Mouse (Mus musculus) hindbrain, postnatal 0 days (tissue): ENCODE measurements around the gene Gm5416. TPM values are rescaled to one million over a fixed set of nuclear protein-coding genes. Genes with fewer than 3 reads are reported as not detected.
"Not testable (repeated sequence)": the region's sequence is repeated elsewhere in the genome, so short reads cannot be mapped to it uniquely, and the experiment has no call there.

Experiments used
- ATAC-seq: fragments of 200-750 bp; cut with Nextera tagmentation; 2 replicates; pipeline ENCODE4 v1.8.0; 2017; ENCODE audit warnings: mild to moderate bottlenecking, moderate TSS enrichment, moderate library complexity
- DNase-seq: peaks from one replicate; pipeline ENCODE4 v3.0.0-alpha.2; 2015; ENCODE audit warnings: low spot score
- H3K27ac ChIP-seq: fragments of 300-500 bp; sonication (generic); 2 replicates; pipeline ENCODE4 v1.5.1; 2014; ENCODE audit warnings: mild to moderate bottlenecking
- H3K27me3 ChIP-seq: fragments of 300-500 bp; sonication (generic); 2 replicates; pipeline ENCODE4 v1.6.1; 2014; ENCODE audit warnings: low read length, mixed read lengths; ENCODE audit not compliant: insufficient read depth
- H3K36me3 ChIP-seq: fragments of 300-500 bp; sonication (generic); 2 replicates; pipeline ENCODE4 v1.6.1; 2014; ENCODE audit warnings: low read length, mixed read lengths; ENCODE audit not compliant: insufficient read depth
- H3K4me1 ChIP-seq: fragments of 300-500 bp; sonication (generic); 2 replicates; pipeline ENCODE4 v1.6.1; 2014; ENCODE audit warnings: antibody characterized with exemption, low read length, mixed read lengths; ENCODE audit not compliant: insufficient read depth
- H3K4me2 ChIP-seq: fragments of 300-500 bp; sonication (generic); 2 replicates; pipeline ENCODE4 v1.6.1; 2014; ENCODE audit warnings: low read depth, mild to moderate bottlenecking, low read length, moderate library complexity, mixed read lengths
- H3K4me3 ChIP-seq: fragments of 300-500 bp; sonication (generic); 2 replicates; pipeline ENCODE4 v1.5.1; 2014; ENCODE audit warnings: low read length
- H3K9ac ChIP-seq: fragments of 300-500 bp; sonication (generic); replicated peaks from 2 replicates; pipeline ENCODE4 v1.6.1; 2014; ENCODE audit warnings: mild to moderate bottlenecking, low read length, moderate library complexity, mixed read lengths
- H3K9me3 ChIP-seq: fragments of 300-500 bp; sonication (generic); 2 replicates; pipeline ENCODE4 v1.6.1; 2016; ENCODE audit warnings: low read length, mixed read lengths
- CTCF ChIP-seq: IDR thresholded peaks from 2 replicates; pipeline ENCODE4 v1.5.1; 2016; ENCODE audit warnings: antibody characterized with exemption, control low read depth, low read depth
- WGBS: fragments of 180-500 bp; shearing (Covaris S2); extraction: QIAGEN DNeasy Blood & Tissue Kit; methylation state at CpG from one replicate; pipeline ENCODE4 v1.1.7; 2014; 5-methylcytosine and 5-hydroxymethylcytosine counted together
- polyA plus RNA-seq: library from polyadenylated mRNA; unstranded; fragments of >200 nt; fragmentation: Nextera tagmentation; extraction: Ambion mirVana; gene quantifications from 2 replicates; pipeline ENCODE4 v1.2.1, GENCODE M21; 2015
- total RNA-seq: library from RNA; depleted of rRNA; stranded (reverse); fragments of >200 nt; gene quantifications from 2 replicates; pipeline ENCODE4 v1.2.3, GENCODE M21; 2014; rRNA removed

The Gm5416 gene
- total RNA-seq = not detected in 2 replicates
- polyA plus RNA-seq = not detected in 2 replicates

- no peak for DNase-seq
- H3K4me1 ChIP-seq = no peaks in the 10 kb centered on the region
- WGBS = 87% methylated on average over 2 of the region's 2 CpGs
- no peak for TF ChIP-seq CTCF
- no peak within 1 kb of the TSS for H3K4me2 ChIP-seq
- H3K9ac ChIP-seq = no peak within 1 kb of the TSS
- ATAC-seq = no peak
- no peaks in the 10 kb centered on the region for H3K27me3 ChIP-seq
- no peak within 1 kb of the TSS for H3K27ac ChIP-seq
- no peaks in the 10 kb centered on the region for H3K36me3 ChIP-seq
- H3K9me3 ChIP-seq = no peaks in the 10 kb centered on the region
- H3K4me3 ChIP-seq = no peak within 1 kb of the TSS
Measured at GRCm38 (mm10) chr16:36209967-36210453, at the start of gene Gm5416. Gene Gm5416 (plus strand): TSS chr16:36210403.

DNA sequence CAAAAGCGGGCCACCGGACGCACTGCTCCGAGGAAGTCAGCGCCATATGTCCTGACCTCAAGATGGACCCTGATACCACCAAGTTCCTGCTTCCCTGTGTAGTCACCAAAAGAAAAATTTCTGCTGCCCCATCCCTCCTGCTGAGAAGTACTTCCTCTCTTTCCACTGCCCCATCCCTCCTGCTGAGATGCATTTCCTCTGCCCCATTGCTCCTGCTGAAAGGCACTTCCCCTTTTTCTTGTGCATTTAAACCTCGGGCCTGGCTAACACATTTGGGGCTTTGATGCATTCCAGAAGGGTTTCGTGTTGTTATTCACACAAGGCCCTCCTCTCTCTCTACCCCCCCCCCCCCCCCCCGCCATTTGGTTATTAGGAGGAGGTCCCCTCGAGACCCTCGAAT is 42.4 kb upstream of the Gm5416 start:
- not testable (repeated sequence) for H3K27me3 ChIP-seq, H3K36me3 ChIP-seq, H3K9me3 ChIP-seq, H3K4me2 ChIP-seq, H3K4me3 ChIP-seq, H3K27ac ChIP-seq, H3K9ac ChIP-seq, ATAC-seq, H3K4me1 ChIP-seq, DNase-seq
- 79% methylated on average over 10 of the region's 10 CpGs for WGBS

GRCm38 (mm10) chr16:36176108-36176507 is 34.1 kb upstream of the Gm5416 start:
- H3K27me3 ChIP-seq = no peaks in the 10 kb centered on the region
- ATAC-seq (no peak), DNase-seq (no peak)
- no peak overlapping the region for H3K27ac ChIP-seq
- H3K4me2 ChIP-seq = no peak overlapping the region
- 0 out of 2 replicates have a peak, but pooled peaks cover 2% of the 10 kb centered on the region for H3K9me3 ChIP-seq
- no peaks in the 10 kb centered on the region for H3K4me1 ChIP-seq
- H3K36me3 ChIP-seq = no peaks in the 10 kb centered on the region
- no peak overlapping the region for H3K9ac ChIP-seq
- TF ChIP-seq CTCF = no peak
- H3K4me3 ChIP-seq = no peak overlapping the region

GRCm38 (mm10) chr16:36179910-36180309 is 30.3 kb upstream of the Gm5416 start:
- ATAC-seq (no peak), DNase-seq (no peak)
- no peak overlapping the region for H3K27ac ChIP-seq
- no peaks in the 10 kb centered on the region for H3K4me1 ChIP-seq
- TF ChIP-seq CTCF = no peak
- H3K4me2 ChIP-seq = no peak overlapping the region
- 0 out of 2 replicates have a peak, but pooled peaks cover under 1% of the 10 kb centered on the region for H3K9me3 ChIP-seq
- no peaks in the 10 kb centered on the region for H3K36me3 ChIP-seq
- WGBS = 86% methylated on average over 2 of the region's 2 CpGs
- H3K9ac ChIP-seq = no peak overlapping the region
- no peak overlapping the region for H3K4me3 ChIP-seq
- H3K27me3 ChIP-seq = no peaks in the 10 kb centered on the region

DNA sequence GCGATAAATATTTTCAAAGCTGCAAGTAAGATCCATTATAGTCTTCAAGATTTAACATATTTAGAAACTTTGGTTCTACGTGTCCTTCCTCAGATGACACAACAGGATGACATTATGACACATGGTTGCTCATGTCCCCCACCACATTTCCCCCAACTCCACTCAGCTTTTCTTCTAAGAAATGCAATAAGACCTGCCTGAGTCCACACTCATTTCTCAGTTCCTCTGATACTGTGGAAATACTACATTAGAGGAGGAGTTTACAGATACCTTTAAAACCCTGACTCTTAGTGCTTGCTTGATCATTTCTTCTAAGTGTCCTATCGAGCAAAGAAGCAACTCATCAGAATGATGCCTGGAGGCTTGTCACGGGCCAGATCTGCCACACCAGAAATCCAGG is 26.3 kb upstream of the Gm5416 start, which contains the start of gene Gm5483:
TSS of gene Gm5483 (plus strand) at position 301 of the 400 bp plus-strand sequence.
- not testable (repeated sequence) for H3K27ac ChIP-seq, ATAC-seq, H3K4me1 ChIP-seq, H3K4me2 ChIP-seq, H3K36me3 ChIP-seq, H3K27me3 ChIP-seq, DNase-seq, H3K4me3 ChIP-seq, H3K9me3 ChIP-seq, H3K9ac ChIP-seq
- 86% methylated on average over 4 of the region's 4 CpGs for WGBS

GRCm38 (mm10) chr16:36199226-36199625 is 11.0 kb upstream of the Gm5416 start:
- no peak overlapping the region for H3K4me3 ChIP-seq
- ATAC-seq = no peak
- H3K9me3 ChIP-seq = no peaks in the 10 kb centered on the region
- no peaks in the 10 kb centered on the region for H3K4me1 ChIP-seq
- H3K36me3 ChIP-seq = no peaks in the 10 kb centered on the region
- H3K4me2 ChIP-seq = peak overlapping the region; percentile 31; the same call in 1 of the 2 replicates
- 37% methylated on average over 19 of the region's 19 CpGs for WGBS
- H3K27me3 ChIP-seq = no peaks in the 10 kb centered on the region
- DNase-seq = no peak
- no peak overlapping the region for H3K27ac ChIP-seq
- no peak for TF ChIP-seq CTCF
- H3K9ac ChIP-seq = no peak overlapping the region

GRCm38 (mm10) chr16:36203846-36204245 is 6.4 kb upstream of the Gm5416 start:
- Histone ChIP-seq H3K4me3 (no peak overlapping the region), H3K36me3 (no peaks in the 10 kb centered on the region), H3K27me3 (no peaks in the 10 kb centered on the region), H3K4me2 (no peak overlapping the region), H3K9ac (no peak overlapping the region), H3K4me1 (no peaks in the 10 kb centered on the region), H3K27ac (no peak overlapping the region), H3K9me3 (no peaks in the 10 kb centered on the region)
- DNase-seq (no peak), ATAC-seq (no peak)
- TF ChIP-seq CTCF = no peak
- 71% methylated on average over 5 of the region's 5 CpGs for WGBS

DNA sequence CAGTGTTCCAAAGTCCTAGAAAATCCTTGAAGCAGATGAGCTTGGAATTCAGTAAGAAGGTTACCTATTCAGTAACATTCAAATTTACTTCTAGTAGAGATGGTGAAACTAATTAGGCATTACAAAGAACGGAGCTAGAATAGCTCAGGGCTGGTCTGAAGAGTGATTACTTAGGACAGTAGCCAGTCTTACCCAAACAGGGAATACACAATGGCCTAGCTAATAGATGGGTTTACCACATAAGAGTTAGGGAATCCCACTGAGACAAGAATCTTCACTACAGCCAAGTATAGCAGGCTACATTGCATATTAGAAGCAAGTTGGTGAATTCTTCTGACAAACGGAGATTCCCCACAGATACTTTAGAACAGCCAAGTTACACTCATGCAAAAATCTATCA is 4.5 kb upstream of the Gm5416 start:
- 37% methylated on average over 2 of the region's 2 CpGs for WGBS
- not testable (repeated sequence) for H3K4me1 ChIP-seq

GRCm38 (mm10) chr16:36221168-36221567 is 11.0 kb downstream of the Gm5416 start, which contains the start of gene 2010005H15Rik:
Gene 2010005H15Rik (plus strand): TSS chr16:36221468.
- H3K9ac ChIP-seq, H3K9me3 ChIP-seq, H3K4me3 ChIP-seq, H3K27me3 ChIP-seq, H3K4me2 ChIP-seq, H3K36me3 ChIP-seq, DNase-seq, H3K27ac ChIP-seq, H3K4me1 ChIP-seq, ATAC-seq: not testable (repeated sequence)
- WGBS = 97% methylated on average over 6 of the region's 7 CpGs

More for the DNA sequence above, 4.5 kb upstream of the Gm5416 start:
- not testable (repeated sequence) for H3K9me3 ChIP-seq, H3K4me2 ChIP-seq, H3K27ac ChIP-seq, ATAC-seq, H3K27me3 ChIP-seq, H3K9ac ChIP-seq, DNase-seq, H3K36me3 ChIP-seq, H3K4me3 ChIP-seq

DNA sequence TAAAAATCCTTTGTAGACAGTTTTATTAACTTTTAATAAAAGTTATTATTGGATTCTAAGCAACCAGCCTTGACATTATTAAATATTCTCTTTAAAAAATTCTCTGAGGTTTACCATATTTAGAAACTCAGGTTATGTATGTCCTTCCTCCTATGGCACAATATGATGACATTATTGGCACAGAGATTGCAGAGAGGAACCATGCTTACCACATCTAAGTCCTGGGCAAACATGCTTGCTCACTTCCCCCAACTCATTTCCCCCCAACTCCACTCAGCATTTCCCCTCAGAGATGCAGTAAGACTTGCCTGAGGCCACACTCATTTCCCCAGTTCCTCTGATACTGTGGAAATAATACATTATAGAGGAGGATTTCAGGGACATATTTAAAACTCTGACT is 50.4 kb downstream of the Gm5416 start:
- not testable (repeated sequence) for H3K4me1 ChIP-seq, DNase-seq, H3K9ac ChIP-seq, H3K36me3 ChIP-seq, ATAC-seq, H3K4me2 ChIP-seq, H3K27me3 ChIP-seq, H3K4me3 ChIP-seq, H3K27ac ChIP-seq, H3K9me3 ChIP-seq
